Mouse (Mus musculus) hindbrain, embryonic 13.5 days (tissue): ENCODE results near the gene Ube2g2. TPM values are rescaled to one million over a fixed set of nuclear protein-coding genes. Genes with fewer than 3 reads are reported as not detected.

Experiments used
- ATAC-seq: fragments of 200-750 bp; cut with Nextera tagmentation; 2 replicates; pipeline ENCODE4 v1.8.0; 2017; ENCODE audit warnings: moderate TSS enrichment; ENCODE audit not compliant: low FRiP score
- H3K27ac ChIP-seq: fragments of 300-500 bp; sonication (generic); 2 replicates; pipeline ENCODE4 v1.5.1; 2015; ENCODE audit warnings: inconsistent platforms, mild to moderate bottlenecking, moderate library complexity
- H3K27me3 ChIP-seq: fragments of 300-500 bp; sonication (generic); 2 replicates; pipeline ENCODE4 v1.6.1; 2015; ENCODE audit warnings: mild to moderate bottlenecking, inconsistent platforms
- H3K36me3 ChIP-seq: fragments of 300-500 bp; sonication (generic); 2 replicates; pipeline ENCODE4 v1.6.1; 2015; ENCODE audit warnings: mild to moderate bottlenecking, inconsistent platforms
- H3K4me1 ChIP-seq: fragments of 300-500 bp; sonication (generic); replicated peaks from 2 replicates; pipeline ENCODE4 v1.6.1; 2015; ENCODE audit warnings: inconsistent platforms
- H3K4me2 ChIP-seq: fragments of 300-500 bp; sonication (generic); 2 replicates; pipeline ENCODE4 v1.6.1; 2015; ENCODE audit warnings: inconsistent platforms, mild to moderate bottlenecking, moderate library complexity
- H3K4me3 ChIP-seq: fragments of 300-500 bp; sonication (generic); 2 replicates; pipeline ENCODE4 v1.5.1; 2015; ENCODE audit warnings: mild to moderate bottlenecking, inconsistent platforms
- H3K9ac ChIP-seq: fragments of 300-500 bp; sonication (generic); 2 replicates; pipeline ENCODE4 v1.6.1; 2015; ENCODE audit warnings: mild to moderate bottlenecking, inconsistent platforms
- H3K9me3 ChIP-seq: fragments of 300-500 bp; sonication (generic); 2 replicates; pipeline ENCODE4 v1.6.1; 2016; ENCODE audit warnings: inconsistent platforms
- WGBS: fragments of 180-500 bp; shearing (Covaris S2); methylation state at CpG from one replicate; pipeline ENCODE4 v1.1.7; 2015; 5-methylcytosine and 5-hydroxymethylcytosine counted together
- polyA plus RNA-seq: library from polyadenylated mRNA; unstranded; fragments of >200 nt; fragmentation: Nextera tagmentation; extraction: Ambion mirVana; gene quantifications from 2 replicates; pipeline ENCODE4 v1.2.1, GENCODE M21; 2015

The Ube2g2 gene
- polyA plus RNA-seq, 1 experiment from 2014 or later: 94.5 TPM

DNA sequence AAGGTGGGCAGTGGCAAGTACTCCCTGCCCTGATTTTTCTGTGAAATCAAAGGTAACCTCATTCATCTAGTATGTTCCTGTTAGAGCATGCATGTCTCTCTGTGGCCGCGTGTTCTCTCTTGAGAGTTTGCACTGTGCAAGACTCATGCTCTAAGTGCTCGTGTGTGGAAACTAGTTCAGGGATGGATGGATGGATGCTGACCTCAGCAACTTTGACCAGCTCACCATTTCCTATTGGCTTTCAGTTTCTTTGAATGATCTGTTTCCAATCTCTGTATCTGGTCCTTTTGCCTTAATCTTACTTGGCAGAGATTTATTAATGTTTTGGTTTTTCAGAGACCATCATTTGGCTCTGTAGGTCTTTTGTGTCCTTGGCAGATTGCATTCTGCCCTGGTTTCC is 7.1 kb downstream of the Ube2g2 start:
- no peak overlapping the region for H3K27ac ChIP-seq
- no peak for ATAC-seq
- H3K4me2 ChIP-seq: no peak overlapping the region
- H3K9ac ChIP-seq: 0 out of 2 replicates have a peak overlapping the region, but pooled peaks have one; percentile 29
- no peak overlapping the region for H3K4me3 ChIP-seq
- H3K27me3 ChIP-seq: no peaks in the 10 kb centered on the region
- no peaks in the 10 kb centered on the region for H3K9me3 ChIP-seq
- WGBS: 75% methylated on average over 3 of the region's 3 CpGs
- H3K36me3 ChIP-seq: peaks cover 23% of the 10 kb centered on the region
- peaks cover 35% of the 10 kb centered on the region for H3K4me1 ChIP-seq

DNA sequence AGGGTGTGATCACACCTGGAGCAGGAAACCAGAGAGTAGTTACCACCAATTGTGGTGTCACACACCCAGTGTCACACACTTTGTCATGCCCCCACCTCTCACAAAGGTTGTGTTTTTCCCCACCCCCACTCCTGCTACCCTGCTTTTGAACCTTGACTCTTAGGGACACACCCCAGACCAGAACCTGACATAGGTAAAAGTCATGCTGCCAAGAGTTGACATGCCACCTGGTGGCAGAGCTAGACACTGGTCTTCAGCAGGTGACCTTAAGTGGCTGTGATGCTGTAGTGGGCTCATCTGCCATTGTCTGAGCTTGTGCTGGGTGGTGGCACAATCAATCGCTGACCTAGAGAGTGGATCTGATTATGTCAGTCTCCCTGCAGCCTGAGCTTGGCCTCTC is 7.9 kb downstream of the Ube2g2 start:
- Histone ChIP-seq H3K4me3 (no peak overlapping the region), H3K27ac (no peak overlapping the region), H3K36me3 (peaks cover 27% of the 10 kb centered on the region), H3K9me3 (no peaks in the 10 kb centered on the region), H3K27me3 (no peaks in the 10 kb centered on the region), H3K4me1 (peaks cover 33% of the 10 kb centered on the region), H3K4me2 (no peak overlapping the region), H3K9ac (peak overlapping the region; percentile 13; the same call in 1 of the 2 replicates)
- 97% methylated on average over 1 of the region's 1 CpGs for WGBS
- no peak for ATAC-seq

DNA sequence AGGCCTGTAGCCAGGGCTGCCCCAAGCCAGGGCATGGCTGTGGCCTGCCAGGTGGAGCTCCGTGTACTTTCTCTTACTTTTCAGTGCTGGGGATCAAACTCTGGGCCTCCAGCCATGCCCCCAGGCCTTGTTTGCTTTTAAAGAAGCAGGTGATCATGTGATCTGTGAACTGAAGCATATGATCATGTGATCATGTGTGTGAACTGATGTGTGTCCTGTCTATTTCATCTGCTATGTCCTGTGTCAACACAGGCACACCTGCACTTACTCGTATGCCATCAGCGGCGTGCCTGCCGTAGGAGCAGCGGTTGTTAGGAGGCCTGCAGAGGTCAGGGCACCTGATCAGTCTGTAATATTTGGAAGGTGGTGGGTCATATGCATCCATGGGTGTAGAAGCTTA is 11.9 kb downstream of the Ube2g2 start:
- Histone ChIP-seq H3K4me1 (peaks cover 28% of the 10 kb centered on the region), H3K4me2 (no peak overlapping the region), H3K27me3 (no peaks in the 10 kb centered on the region), H3K9me3 (no peaks in the 10 kb centered on the region), H3K27ac (no peak overlapping the region), H3K9ac (no peak overlapping the region), H3K4me3 (no peak overlapping the region), H3K36me3 (peaks cover 54% of the 10 kb centered on the region)
- WGBS: 84% methylated on average over 6 of the region's 6 CpGs
- no peak for ATAC-seq

DNA sequence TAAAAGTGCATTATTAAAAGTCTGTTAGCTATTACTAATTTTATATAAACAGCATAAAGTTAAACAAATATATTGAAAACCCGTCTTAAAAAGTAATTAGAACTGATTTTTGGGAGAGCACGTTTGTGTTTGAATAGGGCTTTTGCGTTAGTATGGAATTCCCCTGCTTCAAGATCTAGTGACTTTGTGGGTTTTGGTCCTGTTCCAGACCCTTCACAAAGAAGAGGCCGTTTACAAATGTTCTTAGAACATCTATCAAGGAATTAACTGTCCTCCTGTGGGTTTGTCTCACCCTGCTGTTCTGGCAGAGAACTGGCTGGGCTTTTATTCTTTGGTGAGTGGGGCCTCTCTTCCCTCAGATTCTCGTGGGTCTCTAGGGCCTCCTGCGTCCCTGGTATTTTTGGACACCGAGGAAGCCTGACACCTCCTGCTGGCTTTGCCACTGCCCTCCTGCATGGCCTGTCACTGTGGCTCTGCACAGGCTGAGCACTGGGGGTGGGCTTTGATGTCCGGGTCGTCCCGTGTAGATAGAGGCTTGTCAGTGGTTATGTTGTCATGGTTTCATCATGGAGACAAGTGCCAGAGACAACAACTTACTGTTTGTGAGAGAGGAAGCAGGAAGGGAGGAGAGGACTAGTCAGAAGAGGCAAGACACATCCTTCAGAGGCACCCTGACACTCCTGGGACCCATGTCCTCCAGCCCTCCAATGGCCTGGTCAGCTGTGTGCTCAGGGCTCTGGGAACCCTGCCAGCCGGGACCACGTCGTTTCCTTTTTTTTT is 12.6 kb downstream of the Ube2g2 start:
- no peak overlapping the region for H3K9ac ChIP-seq
- ATAC-seq: 0 out of 2 replicates have a peak, but pooled peaks have one; percentile 21
- H3K36me3 ChIP-seq: peaks cover 56% of the 10 kb centered on the region
- H3K4me1 ChIP-seq: peaks cover 28% of the 10 kb centered on the region
- H3K4me2 ChIP-seq: no peak overlapping the region
- no peaks in the 10 kb centered on the region for H3K27me3 ChIP-seq
- no peaks in the 10 kb centered on the region for H3K9me3 ChIP-seq
- WGBS: 56% methylated on average over 13 of the region's 13 CpGs
- H3K27ac ChIP-seq: peak overlapping the region; percentile 66
- H3K4me3 ChIP-seq: no peak overlapping the region

DNA sequence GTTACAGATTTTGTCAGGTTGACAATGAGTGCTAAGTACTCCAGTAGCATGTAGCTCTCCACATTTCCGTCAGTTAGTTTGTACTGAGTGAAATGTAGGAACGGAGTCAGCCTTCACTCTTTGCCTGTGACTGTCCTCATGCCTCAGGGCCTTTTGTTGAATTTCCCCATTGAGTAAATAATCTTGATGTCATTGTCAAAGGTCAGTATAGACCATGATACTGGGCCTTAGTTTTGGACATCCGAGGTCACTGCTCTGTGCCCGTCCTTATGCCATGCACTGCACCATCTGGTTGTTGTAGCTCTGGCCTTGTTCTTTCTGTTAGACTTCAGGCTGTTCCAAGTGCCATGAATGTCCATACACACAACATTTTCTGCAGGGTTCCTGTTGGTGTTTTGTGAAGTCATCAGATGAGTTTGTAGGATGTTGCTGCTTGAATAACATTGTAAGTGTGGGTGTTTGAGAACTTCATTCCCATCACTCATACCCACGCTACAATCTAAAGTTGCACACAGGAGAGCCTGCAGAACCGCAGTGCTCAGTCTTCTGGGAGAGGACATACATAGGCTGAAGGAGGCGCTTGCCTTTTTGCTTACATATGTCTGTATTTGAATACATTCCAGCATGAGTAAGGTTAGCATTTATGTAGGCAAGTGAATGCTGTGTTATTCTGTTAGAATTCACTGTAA is 14.3 kb downstream of the Ube2g2 start:
- no peak for ATAC-seq
- Histone ChIP-seq H3K36me3 (peaks cover 68% of the 10 kb centered on the region), H3K9me3 (no peaks in the 10 kb centered on the region), H3K4me1 (peaks cover 28% of the 10 kb centered on the region), H3K27ac (no peak overlapping the region), H3K9ac (no peak overlapping the region), H3K27me3 (no peaks in the 10 kb centered on the region), H3K4me2 (no peak overlapping the region), H3K4me3 (no peak overlapping the region)
- WGBS: 93% methylated on average over 7 of the region's 7 CpGs

DNA sequence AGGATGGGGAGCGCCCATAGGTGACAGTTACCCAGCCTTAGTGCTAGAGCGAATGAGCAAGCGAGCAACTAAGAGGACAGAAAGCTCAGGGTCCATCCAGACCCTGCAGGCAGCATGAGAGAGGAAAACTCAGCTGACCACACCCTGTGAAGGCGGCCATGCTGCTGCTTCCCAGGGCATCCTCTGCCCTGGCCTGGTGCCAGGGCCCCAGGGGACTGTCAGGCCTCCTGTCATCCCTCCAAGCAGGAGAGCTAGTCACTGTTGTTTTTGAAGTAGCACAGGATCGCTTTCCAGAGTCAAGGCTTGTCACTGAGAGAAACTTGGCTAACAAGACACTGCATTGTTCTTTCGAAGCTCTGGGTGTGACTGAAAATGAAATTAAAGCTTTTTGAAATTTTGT is 16.9 kb downstream of the Ube2g2 start:
- WGBS: 73% methylated on average over 6 of the region's 6 CpGs
- Histone ChIP-seq H3K27ac (no peak overlapping the region), H3K4me1 (peaks cover 25% of the 10 kb centered on the region), H3K9ac (peak overlapping the region; percentile 46; the same call in 1 of the 2 replicates), H3K27me3 (no peaks in the 10 kb centered on the region), H3K9me3 (no peaks in the 10 kb centered on the region), H3K36me3 (peaks cover 71% of the 10 kb centered on the region), H3K4me3 (no peak overlapping the region), H3K4me2 (no peak overlapping the region)
- ATAC-seq: no peak

DNA sequence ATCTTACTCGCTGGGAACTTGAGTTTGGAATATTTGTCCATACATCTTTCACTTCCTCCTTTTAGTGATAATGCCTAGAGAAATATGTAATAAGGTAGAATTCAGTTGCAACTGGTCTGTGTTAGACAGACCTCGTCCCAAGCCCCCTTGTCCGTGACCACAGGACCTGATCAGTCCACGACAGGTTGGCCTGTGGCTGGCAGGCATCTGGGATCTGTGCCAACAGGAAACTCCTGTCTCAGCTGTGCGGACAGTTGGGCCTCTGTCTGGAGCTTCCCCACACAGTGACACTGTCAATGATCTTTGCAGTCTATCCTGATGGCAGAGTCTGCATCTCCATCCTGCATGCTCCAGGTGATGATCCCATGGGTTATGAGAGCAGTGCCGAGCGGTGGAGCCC is 21.1 kb downstream of the Ube2g2 start:
- 85% methylated on average over 7 of the region's 7 CpGs for WGBS
- H3K36me3 ChIP-seq: peaks cover 76% of the 10 kb centered on the region
- H3K9me3 ChIP-seq: no peaks in the 10 kb centered on the region
- no peaks in the 10 kb centered on the region for H3K27me3 ChIP-seq
- no peak overlapping the region for H3K27ac ChIP-seq
- H3K4me1 ChIP-seq: peaks cover 9% of the 10 kb centered on the region
- no peak overlapping the region for H3K9ac ChIP-seq
- no peak for ATAC-seq
- no peak overlapping the region for H3K4me2 ChIP-seq
- no peak overlapping the region for H3K4me3 ChIP-seq

DNA sequence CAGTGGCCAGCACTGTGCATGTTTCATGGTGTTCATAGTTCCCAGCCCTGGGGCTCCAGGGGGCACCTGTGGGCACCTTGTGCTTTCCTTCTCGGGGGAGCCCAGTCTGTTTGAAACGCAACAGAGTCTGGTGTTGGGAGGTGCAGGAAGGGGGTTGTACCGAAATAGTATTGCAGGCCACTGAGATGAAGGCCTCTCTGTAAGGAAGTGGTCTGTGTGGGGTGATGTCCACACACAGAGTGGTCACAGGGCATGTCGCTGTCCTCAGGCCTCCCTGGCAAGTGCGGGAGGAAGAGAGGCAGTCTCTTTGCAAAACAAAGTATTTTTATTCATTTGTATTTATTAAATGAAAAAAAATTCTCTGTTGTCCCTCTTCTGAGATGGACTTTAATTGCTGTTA is 23.5 kb downstream of the Ube2g2 start:
- no peak overlapping the region for H3K4me2 ChIP-seq
- no peak overlapping the region for H3K27ac ChIP-seq
- H3K27me3 ChIP-seq: no peaks in the 10 kb centered on the region
- ATAC-seq: no peak
- no peaks in the 10 kb centered on the region for H3K9me3 ChIP-seq
- H3K4me3 ChIP-seq: no peak overlapping the region
- H3K36me3 ChIP-seq: peaks cover 61% of the 10 kb centered on the region
- peaks cover 12% of the 10 kb centered on the region for H3K4me1 ChIP-seq
- 97% methylated on average over 5 of the region's 5 CpGs for WGBS
- H3K9ac ChIP-seq: no peak overlapping the region

DNA sequence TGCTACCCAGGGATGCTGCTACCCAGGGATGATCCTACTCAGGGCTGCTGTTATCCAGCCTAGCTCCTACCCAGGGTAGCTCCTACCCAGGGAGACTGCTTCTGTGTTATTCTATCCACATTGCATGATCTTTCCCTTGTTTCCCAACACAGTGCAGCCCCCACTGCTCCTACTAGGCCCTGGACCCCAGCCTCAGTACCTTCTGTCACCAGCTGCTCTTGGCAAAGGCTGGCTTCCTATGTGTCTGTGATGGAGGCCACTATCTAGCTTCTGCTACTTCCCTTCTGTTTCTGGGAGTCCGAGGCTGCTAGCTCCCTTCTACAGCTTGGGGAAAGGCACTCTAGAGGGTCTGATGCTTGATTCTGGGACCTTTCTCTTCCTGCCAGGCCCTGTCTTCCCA is 25.4 kb downstream of the Ube2g2 start:
- WGBS: 86% methylated on average over 1 of the region's 1 CpGs
- H3K4me2 ChIP-seq: no peak overlapping the region

DNA sequence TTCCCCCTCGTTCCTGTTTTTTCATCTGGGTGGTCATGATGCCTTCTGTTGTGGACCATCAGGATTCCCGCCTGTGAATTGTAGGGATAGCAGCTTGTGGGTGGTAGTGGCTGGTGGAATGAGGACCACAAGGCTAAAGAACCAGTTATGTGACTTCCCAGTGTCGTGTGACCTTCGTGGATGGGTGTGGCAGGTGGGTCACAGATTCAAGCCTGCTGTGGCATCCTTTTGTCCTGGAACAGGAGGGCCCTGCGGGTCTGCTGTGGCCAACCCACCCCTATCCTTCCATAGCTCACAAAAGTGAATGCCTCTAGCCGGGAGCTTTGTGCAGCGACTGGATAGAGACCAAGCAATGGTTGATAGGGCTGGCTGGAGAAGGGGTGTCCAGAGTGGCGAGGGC is 25.8 kb downstream of the Ube2g2 start:
- H3K36me3 ChIP-seq: peaks cover 41% of the 10 kb centered on the region
- no peak overlapping the region for H3K4me2 ChIP-seq
- no peak overlapping the region for H3K4me3 ChIP-seq
- H3K27me3 ChIP-seq: no peaks in the 10 kb centered on the region
- H3K4me1 ChIP-seq: peaks cover 12% of the 10 kb centered on the region
- H3K9me3 ChIP-seq: no peaks in the 10 kb centered on the region
- no peak for ATAC-seq
- 87% methylated on average over 8 of the region's 8 CpGs for WGBS
- no peak overlapping the region for H3K9ac ChIP-seq
- no peak overlapping the region for H3K27ac ChIP-seq

More for the DNA sequence above, 25.4 kb downstream of the Ube2g2 start:
- Histone ChIP-seq H3K4me1 (peaks cover 12% of the 10 kb centered on the region), H3K9me3 (no peaks in the 10 kb centered on the region), H3K9ac (no peak overlapping the region), H3K4me3 (no peak overlapping the region), H3K27ac (no peak overlapping the region), H3K36me3 (peaks cover 44% of the 10 kb centered on the region), H3K27me3 (no peaks in the 10 kb centered on the region)
- ATAC-seq: no peak

DNA sequence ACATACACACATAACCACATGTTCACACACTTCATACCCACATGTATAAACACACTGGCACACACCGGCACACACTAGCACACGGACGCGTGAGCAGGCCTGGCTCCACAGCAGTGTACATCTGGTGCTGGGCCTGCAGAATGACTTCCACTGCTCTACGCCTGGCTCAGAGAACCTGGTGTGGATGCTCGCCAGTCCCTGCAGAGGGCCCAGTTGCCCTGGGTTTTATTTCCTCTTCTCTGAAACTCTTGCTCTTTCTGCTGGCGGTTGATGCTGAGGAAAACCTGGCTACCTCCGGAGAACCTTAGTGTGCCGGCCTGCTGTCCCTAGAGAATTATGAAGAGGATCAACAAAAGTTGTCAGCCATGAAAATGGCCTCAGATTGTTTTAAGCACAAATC is 30.0 kb downstream of the Ube2g2 start:
- H3K27me3 ChIP-seq: no peaks in the 10 kb centered on the region
- no peaks in the 10 kb centered on the region; the same call in 1 of the 2 replicates for H3K36me3 ChIP-seq

DNA sequence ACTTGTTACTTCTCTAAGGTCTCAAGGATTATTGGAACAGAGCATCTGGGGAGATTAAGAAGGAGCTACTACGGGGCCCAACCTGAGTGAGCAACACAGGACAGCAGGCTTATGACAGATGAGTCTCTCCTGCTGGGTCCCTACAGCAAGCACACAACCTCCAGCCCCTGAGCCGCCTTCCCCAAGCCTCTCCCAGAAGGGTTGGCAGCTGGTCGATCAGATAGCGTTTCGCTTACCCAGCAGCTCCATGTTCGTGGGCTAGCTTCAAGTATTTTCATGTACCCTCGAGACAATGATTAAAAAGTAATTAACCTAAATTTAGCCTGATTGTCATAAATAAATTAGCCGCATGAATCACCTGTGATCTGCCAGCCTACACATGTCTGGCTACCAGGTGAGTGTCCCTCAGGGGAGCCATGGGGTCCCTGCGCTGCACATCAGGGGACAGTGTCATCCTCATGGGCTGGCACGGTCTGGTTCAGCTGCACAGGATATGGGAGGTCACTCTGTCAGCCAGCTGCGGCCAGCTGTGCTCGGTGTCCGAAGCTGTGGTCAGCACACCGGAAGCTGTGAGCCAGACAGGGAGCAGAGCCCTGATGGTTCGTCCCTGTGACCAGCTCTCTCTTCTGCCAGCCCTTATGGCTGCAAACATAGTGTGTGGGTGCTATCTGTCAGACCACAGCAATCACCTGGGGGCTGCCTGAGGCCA is 36.4 kb downstream of the Ube2g2 start:
- H3K9ac ChIP-seq: no peak overlapping the region
- no peak overlapping the region for H3K27ac ChIP-seq
- 66% methylated on average over 15 of the region's 15 CpGs for WGBS
- no peak for ATAC-seq
- H3K9me3 ChIP-seq: no peaks in the 10 kb centered on the region
- no peaks in the 10 kb centered on the region for H3K36me3 ChIP-seq
- H3K4me2 ChIP-seq: no peak overlapping the region
- H3K4me1 ChIP-seq: peaks cover 8% of the 10 kb centered on the region
- H3K27me3 ChIP-seq: 0 out of 2 replicates have a peak, but pooled peaks cover under 1% of the 10 kb centered on the region
- no peak overlapping the region for H3K4me3 ChIP-seq

More for the DNA sequence above, 30.0 kb downstream of the Ube2g2 start:
- Histone ChIP-seq H3K4me1 (peaks cover 12% of the 10 kb centered on the region), H3K9me3 (no peaks in the 10 kb centered on the region), H3K4me3 (no peak overlapping the region), H3K27ac (no peak overlapping the region), H3K9ac (no peak overlapping the region), H3K4me2 (no peak overlapping the region)
- no peak for ATAC-seq
- WGBS: 91% methylated on average over 9 of the region's 9 CpGs
